Mouse (Mus musculus): Measurements from ENCODE around the gene C1rb.
"Not testable (repeated sequence)": the region's sequence is repeated elsewhere in the genome, so short reads cannot be mapped to it uniquely, and the experiment has no call there.

GRCm38 (mm10) chr6:124575155-124575678 is 5.1 kb downstream of the C1rb start:
- TF ChIP-seq CTCF, EP300 (IDR thresholded peaks at IDR 0.05; ENCODE audit: low read depth): not testable (repeated sequence)

Measured in liver, postnatal 0 days (tissue).